Mouse (Mus musculus): ENCODE measurements around the gene Zc3h12b. TPM values are rescaled to one million over a fixed set of nuclear protein-coding genes. Genes with fewer than 3 reads are reported as not detected.

Zc3h12b gene
- polyA plus RNA-seq, 1 experiment from 2014 or later, result 2.9 TPM

Other genes with a start within 250 kb of the Zc3h12b start
- gene Asb12, start 153.7 kb upstream of the Zc3h12b start, polyA plus RNA-seq (2015; fragmentation: Nextera tagmentation; extraction: Ambion mirVana), result 0.26 TPM in 1 of 2 replicates, not detected in the other
- not detected in 2 replicates for gene Pfn5, start 153.6 kb upstream of the Zc3h12b start, polyA plus RNA-seq (2015; fragmentation: Nextera tagmentation; extraction: Ambion mirVana)
- 21.8 and 23.3 TPM in 2 replicates for gene Zc4h2, start 53.2 kb upstream of the Zc3h12b start, polyA plus RNA-seq (2015; fragmentation: Nextera tagmentation; extraction: Ambion mirVana)
- gene Las1l, start 245.3 kb downstream of the Zc3h12b start, polyA plus RNA-seq (2015; fragmentation: Nextera tagmentation; extraction: Ambion mirVana), result 64.1 TPM in 2 replicates

All from kidney, embryonic 15.5 days (tissue).